Mouse (Mus musculus) forelimb bud, embryonic 11.5 days (tissue): ENCODE data around the gene Drp2.
A peak's percentile ranks its signal among the peaks of the same experiment; 100 is the strongest.

ENCODE experiments used
- DNase-seq: peaks from one replicate; pipeline ENCODE4 v3.0.0-alpha.2; 2012; ENCODE audit warnings: low read depth, low spot score

Gene Drp2

GRCm38 (mm10) chrX:134403863-134404583 lies at the start of gene Drp2:
TSS of gene Drp2 (plus strand) at chrX:134404551.
- DNase-seq: no peak

- no peak for DNase-seq
Measured at GRCm38 (mm10) chrX:134359336-134359735, 45.0 kb upstream of the Drp2 start.

- no peak for DNase-seq
Measured at GRCm38 (mm10) chrX:134362156-134362555, 42.2 kb upstream of the Drp2 start.

DNA sequence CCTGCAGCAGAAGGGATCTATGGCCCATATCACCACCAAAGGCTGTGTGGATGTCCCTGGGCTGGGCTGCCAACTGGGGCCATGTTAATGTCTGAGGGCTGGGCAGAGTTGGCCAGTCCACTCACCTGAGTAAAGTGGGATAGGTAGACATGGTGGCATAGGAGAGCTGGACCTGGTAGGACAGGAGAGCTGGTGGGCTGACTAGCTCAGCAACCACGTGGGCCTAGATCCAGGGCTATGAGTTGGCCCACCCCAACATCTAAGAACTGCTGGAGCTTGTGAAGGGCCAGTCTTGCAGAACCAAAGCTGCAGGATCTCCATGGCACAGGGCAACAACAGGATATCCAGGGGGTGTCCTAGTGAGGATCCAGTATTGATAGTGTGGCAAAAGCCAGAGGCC lies 38.9 kb upstream of the Drp2 start:
- DNase-seq: no peak

- no peak for DNase-seq
Measured at GRCm38 (mm10) chrX:134366547-134366946, 37.8 kb upstream of the Drp2 start.

DNA sequence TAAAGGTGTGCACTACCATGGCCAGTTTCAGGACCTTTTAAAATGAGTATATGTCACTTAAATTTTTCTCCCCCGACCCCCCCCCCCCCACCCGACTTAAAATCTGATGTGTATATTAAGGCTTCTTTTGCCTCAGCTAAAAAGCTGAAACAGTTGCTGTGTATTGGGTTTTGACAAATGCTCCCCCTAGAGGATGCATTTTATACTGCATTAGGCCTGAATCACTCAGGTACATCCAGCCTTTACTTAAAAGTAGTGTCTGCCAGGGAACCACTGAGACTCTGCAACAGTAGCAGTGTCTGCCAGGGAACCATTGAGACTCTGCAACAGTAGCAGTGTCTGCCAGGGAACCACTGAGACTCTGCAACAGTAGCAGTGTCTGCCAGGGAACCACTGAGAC lies 33.1 kb upstream of the Drp2 start:
- peak; percentile 4 for DNase-seq

DNA sequence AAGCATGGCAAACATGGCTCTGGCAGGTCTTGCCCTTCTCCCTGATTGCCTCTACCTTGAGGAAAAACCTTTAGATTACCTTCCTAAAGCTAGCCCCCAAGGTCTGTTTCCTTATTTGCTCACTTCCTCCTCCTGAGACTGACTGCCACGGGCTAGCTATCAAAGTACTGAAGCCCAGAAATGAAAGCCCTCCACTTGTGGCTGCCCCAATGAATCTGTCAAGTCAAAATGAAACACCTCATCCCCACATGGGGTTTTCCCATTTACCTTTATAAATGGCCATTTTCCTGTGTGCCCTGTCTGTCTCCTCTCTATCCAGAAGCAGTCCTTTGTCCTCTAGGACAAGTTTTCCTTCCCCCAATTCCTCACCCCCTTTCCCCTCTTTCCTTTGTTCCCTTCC lies 30.2 kb upstream of the Drp2 start:
- DNase-seq: peak; percentile 2

DNA sequence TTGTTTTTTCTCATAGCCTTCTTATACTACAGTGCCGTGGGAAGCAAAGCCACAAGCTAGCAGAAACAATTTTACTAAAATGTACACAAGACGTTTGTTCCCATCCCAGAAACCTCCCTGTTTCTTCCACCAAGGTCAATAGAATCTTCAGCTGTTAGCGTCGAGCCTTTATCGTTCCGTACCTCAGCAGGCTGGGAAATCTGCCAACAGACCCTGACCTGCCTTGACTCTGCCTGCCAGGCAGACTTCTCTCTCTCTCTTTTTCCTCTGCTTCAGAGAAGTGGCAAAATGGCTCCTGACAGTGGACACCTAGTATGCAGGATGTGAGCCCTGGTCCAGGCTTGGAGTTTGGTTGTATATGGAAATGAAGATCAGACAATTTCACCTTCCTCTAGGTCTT lies 19.5 kb upstream of the Drp2 start:
- no peak for DNase-seq

DNA sequence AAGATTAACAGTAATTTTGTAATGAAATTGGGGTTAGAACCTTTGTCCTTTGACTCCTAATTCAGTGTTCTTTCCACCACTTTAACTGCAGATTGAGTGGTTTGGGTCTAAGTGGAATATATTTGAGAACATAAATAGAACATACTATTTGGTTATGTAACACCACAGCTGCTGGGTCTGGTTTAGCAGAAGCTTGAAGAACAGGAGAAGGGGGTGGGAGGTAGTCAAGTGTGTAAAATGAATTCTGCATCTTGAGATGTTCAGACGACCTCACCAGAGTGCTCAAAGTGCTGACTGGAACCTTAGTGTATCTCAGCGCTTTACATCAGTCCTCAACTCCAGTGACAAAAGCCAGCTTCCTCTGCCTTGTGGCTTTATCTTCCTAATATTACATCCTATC lies 5.4 kb upstream of the Drp2 start:
- no peak for DNase-seq

GRCm38 (mm10) chrX:134404584-134404955 lies 219 bp downstream of the Drp2 start:
- DNase-seq: peak; percentile 2

- DNase-seq: no peak
Measured at GRCm38 (mm10) chrX:134409354-134409900, 5.1 kb downstream of the Drp2 start.

DNA sequence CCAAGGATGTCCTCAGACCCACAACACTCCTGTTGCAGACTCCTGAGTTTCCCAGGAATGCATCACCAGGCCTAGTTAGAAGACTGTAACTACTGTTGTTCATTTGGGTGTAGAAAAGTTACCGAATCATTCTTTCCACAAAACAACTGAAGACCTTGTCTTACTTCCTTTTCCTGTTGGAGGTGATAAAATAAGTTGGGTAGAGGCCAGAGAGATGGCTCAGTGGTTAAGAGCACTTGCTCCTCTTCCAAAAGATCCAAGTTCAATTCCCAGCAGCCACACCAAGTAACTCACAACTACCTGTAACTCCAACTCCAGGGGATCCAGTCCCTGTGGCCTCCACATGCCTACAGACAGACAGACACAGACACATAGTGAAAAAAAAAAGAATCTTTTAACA lies 7.7 kb downstream of the Drp2 start:
- no peak for DNase-seq

DNA sequence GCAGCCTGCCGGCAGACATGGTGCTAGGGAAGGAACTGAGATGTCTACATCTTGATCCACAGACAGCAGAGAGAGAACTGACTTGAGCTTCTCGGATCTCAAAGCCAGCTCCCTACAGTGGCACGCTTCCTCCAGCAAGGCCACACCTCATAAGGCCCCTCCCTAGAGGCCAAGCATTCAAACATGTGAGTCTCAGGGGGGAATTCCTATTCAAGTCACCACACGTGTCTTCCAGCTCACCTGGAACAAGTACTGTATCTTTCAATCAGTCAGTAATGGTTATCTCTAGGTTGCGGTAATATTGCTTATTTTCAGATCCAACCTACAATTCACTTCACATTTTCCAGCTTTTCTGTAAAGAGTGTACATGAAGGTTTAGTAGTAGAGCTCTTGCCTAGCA lies 15.7 kb downstream of the Drp2 start:
- no peak for DNase-seq

- DNase-seq: no peak
Measured at GRCm38 (mm10) chrX:134424263-134424662, 19.9 kb downstream of the Drp2 start.

DNA sequence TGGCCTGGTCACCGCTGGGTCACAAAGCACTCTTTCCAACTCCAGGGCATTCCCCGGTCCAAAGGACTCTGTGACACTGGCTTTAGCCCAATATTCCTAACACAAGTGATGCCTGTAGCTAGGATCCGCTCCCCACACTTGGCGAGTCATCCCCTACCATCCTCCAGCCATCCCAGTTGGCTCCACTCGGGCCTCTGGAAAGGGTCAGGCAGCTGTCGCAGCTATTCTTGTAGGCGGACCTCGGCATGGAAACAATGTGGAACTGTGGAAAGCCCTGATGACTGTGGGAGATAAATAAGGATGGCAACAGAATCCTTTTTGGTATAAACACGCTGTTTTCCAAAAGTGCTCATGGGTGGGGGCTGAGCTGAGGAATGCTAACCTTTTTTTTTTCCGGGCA lies 21.4 kb downstream of the Drp2 start:
- DNase-seq: no peak

- no peak for DNase-seq
Measured at GRCm38 (mm10) chrX:134426819-134427218, 22.5 kb downstream of the Drp2 start.

DNA sequence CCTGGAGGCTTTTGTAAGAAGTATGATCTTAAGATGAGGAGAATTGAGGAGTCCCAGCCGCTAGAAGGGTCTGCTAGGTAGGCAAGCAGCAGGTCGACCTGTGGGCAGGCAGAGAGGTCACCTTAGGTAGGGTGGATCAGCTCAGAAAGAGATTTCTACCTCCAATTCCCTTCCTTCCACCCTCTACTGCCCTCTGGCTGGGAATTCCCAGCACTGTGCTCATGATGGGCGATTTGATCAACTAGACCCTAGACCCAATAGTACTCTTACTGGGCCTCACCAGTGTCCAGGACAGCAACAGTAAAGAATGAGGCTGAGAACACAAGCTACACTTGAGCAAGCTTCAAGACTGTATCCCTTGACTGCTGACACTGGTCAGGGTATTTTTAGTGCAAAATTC lies 23.0 kb downstream of the Drp2 start:
- no peak for DNase-seq

DNA sequence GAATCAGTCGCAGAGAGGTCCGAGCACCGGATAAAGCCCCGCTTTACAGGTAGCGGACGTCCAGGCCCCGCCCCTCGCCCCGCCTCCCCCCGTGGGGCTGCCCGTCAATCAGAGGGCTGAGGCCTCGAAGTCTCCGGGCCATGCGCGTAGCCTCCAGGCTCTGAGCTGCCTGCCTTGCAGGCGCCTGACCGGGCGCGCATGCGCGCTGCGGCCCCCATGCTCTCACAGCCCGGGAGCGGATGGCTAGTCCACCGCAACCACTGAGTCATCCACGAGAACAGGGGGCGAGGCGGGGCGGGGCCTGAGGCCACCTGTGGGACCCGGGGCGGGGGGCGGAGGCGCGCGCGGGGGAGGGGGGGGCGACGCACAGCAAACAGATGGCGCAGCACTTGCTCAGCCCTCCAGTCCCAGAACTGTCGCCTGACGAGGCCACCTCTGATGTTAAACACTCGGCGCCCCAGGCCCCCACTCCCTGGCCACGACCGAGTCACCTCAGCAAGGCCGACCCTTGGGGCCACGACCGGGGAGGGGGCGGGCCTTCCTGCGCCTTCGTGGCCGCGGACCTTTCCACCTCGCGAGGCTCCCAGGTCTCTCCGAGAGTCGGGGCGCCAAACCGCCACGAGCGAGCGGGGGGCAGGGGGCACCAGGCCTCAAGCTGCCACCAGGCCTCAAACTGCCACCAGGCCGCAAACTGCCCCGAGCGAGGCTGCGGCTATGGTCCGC lies 70.8 kb downstream of the Drp2 start:
- DNase-seq: peak; percentile 29

DNA sequence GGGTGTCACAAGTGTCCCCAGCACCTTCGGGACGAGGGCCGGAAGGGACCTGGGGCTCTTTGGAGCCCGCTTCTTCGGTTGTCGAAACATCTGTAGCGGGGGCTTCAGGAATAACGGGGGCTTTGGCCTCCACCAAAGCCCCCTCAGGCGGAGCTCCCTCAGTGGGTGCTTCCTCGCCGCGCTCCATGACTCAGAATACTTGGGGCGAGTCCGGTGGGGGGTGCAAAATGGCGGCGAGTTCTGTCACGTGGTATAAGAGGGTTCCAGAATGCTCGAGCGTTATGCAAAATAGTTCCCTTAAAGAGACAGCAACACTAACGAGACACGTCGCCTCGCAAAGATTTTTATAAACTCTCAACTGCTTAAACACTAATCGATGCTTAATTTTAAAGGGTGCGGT lies 71.9 kb downstream of the Drp2 start, which contains the start of gene Taf7l:
Gene Taf7l (minus strand): TSS at position 201 of the 400 bp plus-strand sequence.
- no peak for DNase-seq

- DNase-seq: no peak
Measured at GRCm38 (mm10) chrX:134481720-134482119, 77.4 kb downstream of the Drp2 start.

DNA sequence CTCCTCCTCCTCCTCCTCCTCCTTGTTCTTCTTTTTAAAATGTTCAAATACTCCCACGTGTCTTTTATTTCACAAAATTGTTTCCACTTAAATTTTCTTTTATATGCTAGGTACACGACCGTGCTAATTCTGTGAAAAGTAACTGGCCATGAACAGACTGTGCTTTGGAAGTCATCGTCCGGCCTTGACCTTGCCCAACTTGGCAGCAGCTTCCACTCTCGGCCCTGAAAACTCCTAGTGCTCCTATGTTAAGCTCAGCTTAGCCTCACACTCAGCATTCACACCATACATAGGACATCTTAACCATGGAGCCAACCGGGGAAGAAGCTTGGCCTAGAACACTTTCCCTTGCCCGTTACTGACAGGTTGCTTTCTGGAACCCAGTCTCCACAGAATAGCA lies 96.3 kb downstream of the Drp2 start:
- DNase-seq: no peak
